Mouse (Mus musculus) cerebellum, postnatal 14 days (tissue): Measurements from ENCODE around the gene Necap1.

Experiments
- DNase-seq, 2 experiments: peaks; one replicate each; pipeline ENCODE4 v3.0.0; 2021; ENCODE audit warnings: mixed read lengths in 2 of 2

The Necap1 gene

DNA sequence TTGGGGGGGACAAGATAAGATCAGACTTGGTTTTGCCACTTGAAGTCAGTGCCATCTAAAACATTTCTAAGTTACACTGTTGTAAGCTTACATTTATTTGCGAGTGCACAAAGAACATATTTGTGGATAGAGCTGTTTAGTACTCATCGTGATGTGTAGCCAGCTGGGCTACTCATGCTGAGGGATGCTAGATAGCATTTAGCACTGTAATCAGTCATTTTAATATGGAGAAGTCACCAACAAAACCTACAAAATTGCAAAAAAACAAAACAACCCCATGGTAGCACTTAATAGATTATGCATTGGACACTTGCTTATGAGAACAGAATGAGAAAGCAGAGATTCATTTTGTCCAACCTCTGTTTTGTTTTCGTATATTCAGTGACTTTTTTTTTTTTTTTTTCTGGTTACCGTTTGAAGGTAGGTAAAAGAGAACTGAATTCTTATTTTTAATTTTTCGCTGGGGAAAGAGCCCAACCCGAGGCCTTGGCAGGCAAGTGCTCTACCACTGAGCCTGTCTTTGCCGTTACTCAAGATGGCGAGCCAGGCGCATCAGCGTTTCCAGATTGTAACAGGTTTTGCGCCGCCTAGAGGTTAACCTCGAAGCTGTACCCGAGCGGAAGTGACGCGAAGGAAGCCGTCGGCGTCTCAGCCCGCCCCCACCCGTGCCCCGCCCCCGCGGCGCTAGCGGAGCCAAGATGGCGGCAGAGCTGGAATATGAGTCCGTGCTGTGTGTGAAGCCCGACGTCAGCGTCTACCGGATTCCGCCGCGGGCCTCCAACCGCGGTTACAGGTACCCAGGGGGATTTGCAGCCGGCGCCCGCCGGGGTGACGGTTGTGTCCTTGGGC is at the start of gene Necap1:
Necap1 (plus strand) TSS at position 604 of the 849 bp plus-strand sequence.
- peak; percentile 99 to 100 for DNase-seq

DNA sequence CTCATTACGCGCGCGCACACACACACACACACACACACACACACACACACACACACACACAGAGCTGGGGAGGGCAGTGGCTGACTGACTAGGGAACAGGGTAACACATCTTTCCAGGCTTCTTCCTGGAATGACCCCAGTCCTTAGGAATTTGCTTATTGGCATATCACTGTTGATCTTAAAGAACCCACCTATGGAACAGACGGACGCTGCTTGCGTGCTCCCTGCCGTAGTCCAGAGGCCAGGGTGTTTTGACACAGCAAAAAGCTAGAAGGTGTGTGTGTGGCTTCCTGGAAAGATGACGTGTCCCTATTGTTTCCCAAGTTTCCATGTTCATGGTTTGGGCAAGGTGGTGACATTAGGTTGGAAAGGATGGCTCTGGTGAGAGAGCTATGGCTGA is 49.1 kb upstream of the Necap1 start:
- DNase-seq: no peak

DNA sequence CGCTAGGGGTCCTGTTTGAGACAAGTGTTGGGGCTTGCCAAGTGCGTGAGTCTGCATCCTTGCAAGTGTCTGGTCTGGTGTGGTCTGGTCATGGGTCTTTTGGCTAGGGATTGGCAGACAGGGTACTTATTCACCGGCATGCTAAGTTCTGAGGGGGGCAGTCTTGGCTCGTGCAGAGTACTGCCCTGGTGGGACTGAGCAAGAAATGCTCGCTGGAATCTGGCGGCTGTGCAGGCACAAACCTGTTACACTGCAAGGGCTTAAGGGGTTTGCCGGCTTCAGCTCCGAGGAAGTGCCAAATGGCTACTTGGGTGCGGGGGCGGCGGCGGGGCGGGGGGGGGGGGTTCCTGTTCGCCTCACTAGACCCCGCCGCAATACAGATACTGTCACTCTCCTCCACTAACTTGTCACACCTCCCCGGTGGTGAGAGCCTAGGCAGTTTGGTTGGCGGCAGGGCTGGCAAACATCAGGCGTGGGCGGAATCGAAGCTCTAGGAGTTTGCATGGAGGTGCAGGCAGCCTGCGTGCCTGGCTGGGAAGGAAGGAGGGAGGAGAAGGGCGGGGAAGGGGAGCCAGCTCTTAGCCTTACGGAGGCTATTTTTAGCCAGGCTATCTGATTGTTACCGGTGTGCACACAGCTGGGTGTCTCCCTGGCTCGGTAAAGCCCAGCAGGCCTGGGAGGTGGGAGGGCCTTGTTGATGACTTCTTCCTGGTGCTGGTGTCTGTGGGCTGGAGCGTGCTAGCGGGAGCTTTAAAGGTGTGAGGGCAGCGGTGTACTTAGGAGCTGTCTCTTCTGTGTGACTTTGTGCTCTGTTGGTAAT is 48.1 kb upstream of the Necap1 start:
- DNase-seq: peak; percentile 67 to 71

DNA sequence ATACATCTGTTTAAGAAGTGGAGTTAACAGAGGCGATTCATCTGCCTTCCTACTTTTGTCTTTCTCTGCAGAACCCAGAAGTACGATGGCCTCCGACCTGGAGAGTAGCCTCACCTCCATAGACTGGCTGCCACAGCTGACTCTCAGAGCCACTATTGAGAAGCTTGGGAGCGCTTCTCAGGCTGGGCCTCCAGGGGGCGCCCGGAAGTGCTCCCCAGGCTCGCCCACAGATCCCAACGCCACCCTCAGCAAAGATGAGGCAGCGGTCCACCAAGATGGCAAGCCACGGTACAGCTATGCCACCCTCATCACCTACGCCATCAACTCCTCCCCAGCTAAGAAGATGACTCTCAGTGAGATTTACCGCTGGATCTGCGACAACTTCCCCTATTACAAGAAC is 46.2 kb upstream of the Necap1 start:
- peak in 1 of 2 experiments; percentile 49 for DNase-seq

DNA sequence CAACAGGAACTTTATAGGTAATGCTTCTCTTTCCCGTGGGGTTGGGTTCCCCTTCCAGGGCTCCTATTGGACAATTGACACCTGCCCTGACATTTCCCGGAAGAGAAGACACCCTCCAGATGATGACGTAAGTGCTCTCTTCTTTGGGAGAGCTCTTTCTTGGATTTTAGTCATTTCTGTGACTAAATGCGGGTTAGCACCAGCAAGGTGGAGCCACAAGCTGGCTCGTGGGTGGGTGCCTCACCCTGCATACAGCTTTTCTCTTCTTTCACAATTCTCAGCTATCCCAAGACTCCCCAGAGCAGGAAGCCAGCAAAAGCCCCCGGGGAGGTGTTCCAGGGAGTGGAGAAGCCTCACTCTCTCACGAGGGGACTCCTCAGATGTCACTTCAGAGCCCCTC is 41.4 kb upstream of the Necap1 start:
- no peak for DNase-seq

DNA sequence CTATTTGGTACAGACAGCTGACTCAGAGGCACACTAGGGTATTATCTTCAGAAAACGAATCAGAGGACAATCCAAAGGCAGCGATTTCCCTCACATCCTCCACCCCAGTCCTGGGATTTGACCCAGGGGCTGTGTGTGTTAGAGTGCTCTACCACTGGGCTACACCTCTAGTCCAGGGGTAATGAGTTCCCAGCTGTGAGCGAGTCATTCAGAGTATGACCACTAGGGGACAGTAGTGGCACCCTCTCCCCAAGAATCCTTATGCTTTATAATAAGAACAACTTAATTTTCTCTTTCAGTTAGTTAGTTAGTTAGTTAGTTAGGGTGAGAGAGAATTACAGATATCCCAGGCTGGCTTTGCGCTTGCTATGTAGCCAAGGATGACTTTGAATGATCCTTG is 39.9 kb upstream of the Necap1 start:
- peak in 1 of 2 experiments; percentile 53 for DNase-seq

DNA sequence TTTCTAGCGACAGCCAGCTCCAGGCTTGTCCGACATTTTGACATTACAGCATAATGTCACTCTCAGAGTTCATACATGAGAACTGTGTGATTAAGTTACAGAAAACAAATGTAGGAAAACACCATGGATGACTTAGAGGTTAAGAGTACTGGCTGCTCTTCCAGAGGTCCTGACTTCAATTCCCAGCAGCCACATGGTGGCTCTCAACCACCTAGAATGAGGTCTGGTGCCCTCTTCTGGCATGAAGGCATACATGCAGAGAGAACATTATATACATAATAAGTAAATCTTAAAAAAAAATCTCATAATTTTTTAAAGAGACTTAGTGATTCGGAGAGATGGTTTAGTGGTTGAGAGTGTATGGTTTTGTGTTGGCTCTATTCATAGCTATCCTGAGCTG is 37.3 kb upstream of the Necap1 start:
- no peak for DNase-seq

DNA sequence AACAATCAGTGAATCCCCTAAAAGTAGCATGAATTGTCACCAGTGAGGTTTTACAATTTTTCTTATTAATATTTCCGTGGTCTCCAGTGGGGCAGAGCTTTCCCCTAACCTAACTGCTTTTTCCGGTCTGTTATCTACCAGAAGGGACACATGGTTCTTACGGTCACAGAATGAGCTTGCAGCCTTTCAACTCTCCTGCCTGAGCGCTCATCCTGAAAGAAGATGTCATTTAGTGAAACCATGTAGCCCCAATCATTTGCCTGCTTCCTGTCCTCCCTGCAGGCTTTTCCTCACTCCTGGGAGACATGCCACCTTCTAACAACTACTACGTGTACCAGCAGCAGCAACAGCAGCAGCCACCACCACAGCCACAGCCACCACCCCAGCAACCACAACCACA is 36.7 kb upstream of the Necap1 start:
- DNase-seq: no peak

DNA sequence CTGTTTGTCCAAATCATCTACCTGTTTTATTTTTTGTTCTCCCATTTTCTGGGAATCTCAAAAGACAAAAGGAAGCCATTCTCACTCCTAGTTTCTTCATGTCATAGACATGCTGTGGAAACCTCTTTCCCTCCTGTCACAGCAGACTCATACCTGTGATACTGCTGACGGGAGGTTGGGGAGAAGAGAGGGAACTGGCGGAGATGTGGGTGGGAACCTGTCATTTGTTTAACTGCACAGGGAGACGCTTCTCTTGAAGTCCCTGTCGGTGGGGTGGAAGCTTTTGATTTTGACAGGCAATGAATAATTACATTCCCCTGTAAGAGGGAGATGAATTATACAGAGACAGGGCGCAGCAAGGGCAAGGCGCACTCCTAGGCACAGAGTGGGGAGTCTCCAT is 30.5 kb upstream of the Necap1 start:
- no peak for DNase-seq

DNA sequence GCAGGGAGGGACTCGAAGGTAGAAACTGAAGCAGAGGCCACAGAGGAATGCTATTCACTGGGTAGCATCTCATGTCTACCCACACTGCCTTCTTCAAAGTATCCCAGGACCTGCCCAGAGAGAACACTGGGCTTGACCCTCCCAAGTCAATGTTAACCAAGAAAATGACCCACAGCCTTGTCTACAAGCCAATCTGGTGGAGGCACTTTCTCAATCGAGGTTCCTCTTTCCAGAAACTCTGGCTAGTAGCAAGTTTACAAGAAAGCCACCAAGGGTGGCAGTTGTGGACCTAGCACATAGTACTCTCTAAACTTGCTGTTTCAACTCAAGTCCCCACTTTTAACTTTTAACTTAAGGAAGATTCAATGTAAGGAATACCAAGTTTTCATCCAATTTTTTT is 21.6 kb upstream of the Necap1 start:
- no peak for DNase-seq

DNA sequence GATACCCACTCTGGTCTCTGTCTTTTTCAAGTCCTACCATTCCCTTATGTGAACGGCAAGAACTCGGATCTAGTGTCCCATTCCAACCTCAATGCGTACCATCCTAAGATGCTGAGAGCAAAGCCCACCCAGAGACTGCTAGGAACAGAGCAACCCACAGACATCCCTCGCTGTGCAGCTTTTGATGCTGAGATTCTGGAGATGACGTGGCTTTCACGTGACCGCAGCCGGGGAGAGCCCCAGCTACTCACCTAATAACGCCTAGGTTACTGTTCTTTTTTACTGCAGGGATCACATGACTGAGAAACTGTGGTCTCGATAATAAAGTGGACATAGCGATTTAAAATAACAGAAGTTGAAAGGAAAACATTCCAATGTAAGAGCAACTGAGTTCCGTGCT is 19.7 kb upstream of the Necap1 start:
- no peak for DNase-seq

DNA sequence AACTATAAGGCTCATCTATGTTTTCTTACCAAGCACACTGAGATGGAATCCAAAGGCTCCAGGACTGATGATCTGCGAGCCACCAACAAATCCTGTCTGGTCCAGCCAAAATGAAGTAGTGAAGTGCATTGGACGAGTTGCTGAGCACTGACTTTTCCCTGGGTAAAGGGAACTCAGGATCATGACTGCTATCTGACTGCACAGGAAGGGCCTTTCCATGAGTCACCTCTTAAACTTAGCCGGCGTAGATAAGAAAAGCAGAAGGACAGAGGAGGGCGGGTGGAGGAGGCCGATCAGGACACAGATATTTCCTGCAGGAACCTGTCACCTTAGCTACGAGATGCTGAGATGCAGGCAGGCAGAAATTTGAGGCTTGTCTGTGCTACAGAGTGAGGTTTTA is 18.3 kb upstream of the Necap1 start, which contains the start of gene C3ar1:
C3ar1 (minus strand) TSS at position 207 of the 400 bp plus-strand sequence.
- DNase-seq: no peak

DNA sequence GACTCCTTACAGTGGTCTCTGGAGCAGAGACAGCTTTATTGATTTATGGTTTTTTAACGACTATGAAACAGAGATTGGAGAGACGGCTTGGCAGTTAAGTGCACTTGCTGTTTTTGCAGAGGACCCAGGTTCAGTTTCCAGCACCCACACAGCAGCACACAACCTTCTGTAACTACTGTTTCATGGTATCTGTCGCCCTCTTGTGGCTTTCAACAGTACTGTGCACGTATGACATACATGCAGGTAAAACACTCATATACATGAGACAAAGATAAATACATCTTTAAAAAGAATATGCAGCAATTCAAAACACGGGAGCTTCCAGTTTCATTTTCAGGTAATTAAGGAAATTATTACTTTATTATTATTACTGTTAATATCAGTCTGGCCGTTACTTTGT is 11.8 kb upstream of the Necap1 start:
- DNase-seq: no peak

DNA sequence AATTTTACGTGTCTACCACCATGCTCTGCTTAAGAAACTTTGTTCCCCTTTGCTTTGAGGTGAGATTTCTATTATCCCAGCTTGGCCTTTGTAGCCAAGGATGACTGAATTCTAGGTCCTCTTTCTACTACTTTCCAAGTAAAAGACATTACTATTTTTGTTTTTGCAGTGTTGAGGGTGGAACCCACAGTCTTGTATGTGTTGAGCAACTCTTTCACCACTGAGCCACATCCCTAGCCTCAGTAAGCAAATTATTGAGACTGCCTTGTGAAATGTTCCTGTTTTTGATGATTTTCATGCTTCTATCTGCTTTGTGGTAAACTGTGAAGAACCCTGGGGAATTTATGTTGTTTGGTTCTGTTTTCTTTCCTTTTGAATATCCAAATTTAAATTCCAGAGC is 11.4 kb upstream of the Necap1 start:
- no peak for DNase-seq

DNA sequence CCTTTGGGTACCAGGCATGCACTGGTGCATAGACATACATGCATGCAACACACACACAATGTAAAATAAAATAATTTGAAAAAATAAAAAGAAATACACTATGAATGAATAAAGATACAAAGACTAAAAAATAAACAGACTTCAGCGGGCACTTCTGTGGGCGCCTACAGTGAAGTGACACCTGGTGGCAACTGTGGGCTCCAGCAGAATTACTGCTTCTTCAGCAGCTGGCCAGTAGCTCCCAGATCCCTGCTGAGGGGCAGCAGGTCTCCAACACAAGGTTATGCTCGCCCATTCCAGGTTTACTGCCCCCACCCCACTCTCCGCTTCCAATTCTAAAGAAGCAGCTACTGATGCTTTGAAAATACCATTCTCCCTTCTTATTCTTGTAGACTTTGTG is 6.4 kb upstream of the Necap1 start:
- no peak for DNase-seq

DNA sequence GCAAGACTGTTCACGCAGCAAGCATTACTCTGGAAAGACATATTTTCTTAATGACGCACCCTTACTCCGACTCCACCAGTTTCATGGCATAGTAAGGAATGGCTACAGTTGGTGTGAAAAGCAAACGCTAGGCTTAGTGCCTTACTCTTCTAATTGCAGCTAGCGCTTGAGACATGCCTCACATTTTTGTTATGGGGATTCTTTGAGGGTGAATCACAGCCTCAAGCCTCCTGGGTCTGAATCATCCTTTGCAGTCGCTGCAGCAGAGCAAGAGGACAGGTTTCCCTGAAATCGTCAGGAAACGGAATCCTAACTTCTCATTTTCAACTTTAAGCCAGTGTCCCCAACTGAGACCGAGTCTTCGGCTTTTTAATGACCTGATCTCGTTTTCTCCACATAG is 4.4 kb upstream of the Necap1 start:
- no peak for DNase-seq

DNA sequence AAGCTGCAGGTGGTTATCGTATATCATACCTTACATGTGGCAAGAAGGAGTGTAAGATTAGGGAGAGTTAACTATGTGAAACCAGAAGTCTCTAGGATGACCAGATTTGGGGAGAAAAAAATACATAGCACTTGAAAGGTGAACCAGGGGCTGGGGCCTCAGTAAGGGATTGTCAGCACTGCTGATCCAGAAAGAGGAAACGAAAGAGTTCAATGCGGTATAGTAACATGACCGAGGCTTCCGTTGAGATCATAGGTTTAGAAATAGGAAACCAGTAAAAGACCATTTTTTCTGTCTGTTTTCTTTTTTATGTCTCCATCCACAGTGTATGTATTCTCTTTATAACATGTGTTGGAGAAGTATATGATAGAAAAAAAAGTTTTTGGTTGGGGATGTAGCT is 1.5 kb upstream of the Necap1 start:
- DNase-seq: no peak

DNA sequence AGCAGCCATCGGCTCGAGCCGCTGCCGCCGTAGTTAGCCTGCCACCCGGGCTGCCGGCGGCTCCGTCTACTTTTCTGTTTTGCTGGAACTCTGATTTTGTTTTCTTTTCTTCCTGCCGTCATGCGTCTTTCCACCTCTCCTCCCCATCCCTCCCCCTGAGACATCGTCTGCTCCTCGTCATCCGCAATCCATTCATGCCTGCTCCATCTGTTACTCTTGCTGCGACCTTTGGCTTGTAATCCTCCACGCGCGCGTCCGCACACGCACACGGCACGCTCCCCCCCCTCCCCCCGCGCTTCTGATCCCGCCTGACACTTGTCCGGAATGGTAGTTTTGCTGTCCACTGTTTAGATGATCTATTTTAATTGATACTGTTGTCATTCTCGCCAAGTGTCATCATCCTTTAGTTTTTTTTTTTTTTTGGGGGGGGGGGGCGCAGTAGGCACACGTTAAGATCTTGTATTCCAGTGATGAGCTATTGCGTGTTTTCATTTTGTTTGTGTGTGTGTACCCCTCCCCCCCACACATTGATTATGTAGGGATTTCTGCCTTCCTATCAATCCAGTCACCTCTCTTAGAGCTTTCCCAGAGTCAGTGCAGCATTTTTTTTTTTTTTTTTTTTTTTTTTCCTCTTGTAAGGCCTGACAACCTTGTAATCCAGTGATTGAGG is 581 bp downstream of the Necap1 start:
- DNase-seq: peak; percentile 22 to 80

DNA sequence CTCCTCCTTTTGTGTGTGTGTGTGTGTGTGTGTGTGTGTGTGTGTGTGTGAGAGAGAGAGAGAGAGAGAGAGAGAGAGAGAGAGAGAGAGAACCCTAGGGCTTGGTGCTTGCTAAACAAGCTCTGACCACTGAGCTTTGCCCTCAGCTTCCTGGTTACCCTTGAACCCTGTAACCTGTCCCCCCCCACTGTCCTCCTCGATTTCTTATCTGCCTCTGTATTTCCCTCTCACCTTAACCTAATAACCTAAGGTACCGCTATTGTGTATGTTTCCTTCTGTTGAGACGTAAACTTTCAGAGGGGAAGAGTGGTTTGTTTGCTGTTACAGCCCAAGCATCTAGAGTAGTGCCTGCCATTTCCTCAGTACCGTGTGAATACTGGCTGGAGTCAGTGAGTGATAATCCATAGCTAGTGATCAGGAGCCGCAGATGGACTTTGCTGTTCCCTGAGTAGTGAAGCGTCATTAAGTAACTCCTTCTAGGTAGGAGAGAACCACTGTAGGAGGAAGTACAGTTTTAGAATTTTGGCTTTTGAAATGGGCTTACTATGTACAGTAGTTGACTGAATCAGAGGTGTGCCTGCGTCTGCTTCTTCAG is 5.0 kb downstream of the Necap1 start:
- DNase-seq: no peak

DNA sequence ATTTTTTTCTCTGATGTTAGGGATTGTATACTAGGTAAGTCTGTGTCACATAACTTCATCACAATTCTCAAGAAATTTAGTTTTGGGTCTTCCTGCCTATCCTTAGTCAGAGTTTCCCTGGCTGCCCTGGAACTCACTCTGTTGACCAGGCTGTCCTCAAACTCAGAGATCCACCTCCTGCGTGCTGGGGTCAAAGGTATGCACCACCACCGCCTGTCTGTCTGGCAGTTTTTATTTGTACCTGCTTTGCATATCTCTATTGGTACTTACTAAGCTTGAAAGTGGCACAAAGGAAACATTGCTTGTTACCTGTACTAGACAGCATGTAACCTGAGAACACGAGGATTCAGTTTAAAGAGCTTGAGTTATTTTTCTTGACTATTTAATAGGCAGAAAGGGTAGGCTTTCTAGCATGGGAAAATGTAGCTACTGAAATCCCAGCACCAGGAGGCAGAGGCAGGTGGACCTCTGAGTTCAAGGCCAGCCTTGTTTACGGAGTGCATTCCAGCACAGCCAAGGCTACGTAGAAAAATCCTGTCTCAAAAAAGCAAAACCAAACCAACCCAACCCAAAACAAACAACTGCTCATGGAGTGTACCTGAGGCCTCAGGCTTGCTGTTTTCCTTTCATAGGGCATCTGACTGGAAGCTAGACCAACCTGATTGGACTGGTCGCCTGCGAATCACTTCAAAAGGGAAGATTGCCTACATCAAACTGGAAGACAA is 5.7 kb downstream of the Necap1 start:
- no peak for DNase-seq

DNA sequence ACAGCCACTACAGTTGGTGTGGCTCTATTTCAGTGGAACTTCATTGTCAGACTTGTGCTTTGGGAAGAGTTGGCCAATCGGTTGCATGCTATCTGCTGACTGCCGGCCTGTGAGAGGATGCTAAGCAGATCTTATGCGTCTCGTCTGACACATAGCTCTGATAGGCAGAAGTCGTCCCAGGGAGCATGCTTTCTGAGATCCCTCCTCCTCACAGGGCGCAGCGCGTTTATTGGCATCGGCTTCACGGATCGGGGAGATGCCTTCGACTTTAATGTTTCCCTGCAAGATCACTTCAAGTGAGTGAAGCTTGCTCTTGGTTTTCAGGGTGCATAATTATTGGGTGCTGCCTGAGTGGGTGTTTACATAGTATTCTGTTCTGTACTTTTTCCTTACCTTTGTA is 7.0 kb downstream of the Necap1 start:
- DNase-seq: no peak

DNA sequence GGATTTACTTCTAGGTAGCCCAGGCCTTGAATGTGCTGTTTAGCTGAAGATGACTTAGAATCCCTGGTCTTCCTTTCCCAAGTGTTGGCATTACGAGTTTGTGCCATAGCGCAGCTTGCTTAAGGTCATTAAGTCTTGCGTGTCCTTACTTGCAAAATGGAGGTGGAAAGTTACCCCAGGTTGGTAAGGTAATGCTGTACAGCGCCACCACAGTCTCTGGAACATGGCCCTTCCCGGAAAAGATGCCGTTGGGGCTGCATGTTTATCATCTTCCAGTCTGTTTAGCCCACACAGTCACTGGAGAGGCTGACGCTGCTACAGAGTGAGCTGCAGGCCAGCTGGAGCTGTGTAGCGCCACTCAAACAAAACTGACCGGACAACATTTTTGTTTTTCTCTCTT is 9.3 kb downstream of the Necap1 start:
- no peak for DNase-seq
